Mouse (Mus musculus): ENCODE data around the gene Ccr7. TPM values are rescaled to one million over a fixed set of nuclear protein-coding genes. Genes with fewer than 3 reads are reported as not detected.

Ccr7 gene
- 390 TPM for polyA plus RNA-seq (2017; shearing (Covaris generic))

DNA sequence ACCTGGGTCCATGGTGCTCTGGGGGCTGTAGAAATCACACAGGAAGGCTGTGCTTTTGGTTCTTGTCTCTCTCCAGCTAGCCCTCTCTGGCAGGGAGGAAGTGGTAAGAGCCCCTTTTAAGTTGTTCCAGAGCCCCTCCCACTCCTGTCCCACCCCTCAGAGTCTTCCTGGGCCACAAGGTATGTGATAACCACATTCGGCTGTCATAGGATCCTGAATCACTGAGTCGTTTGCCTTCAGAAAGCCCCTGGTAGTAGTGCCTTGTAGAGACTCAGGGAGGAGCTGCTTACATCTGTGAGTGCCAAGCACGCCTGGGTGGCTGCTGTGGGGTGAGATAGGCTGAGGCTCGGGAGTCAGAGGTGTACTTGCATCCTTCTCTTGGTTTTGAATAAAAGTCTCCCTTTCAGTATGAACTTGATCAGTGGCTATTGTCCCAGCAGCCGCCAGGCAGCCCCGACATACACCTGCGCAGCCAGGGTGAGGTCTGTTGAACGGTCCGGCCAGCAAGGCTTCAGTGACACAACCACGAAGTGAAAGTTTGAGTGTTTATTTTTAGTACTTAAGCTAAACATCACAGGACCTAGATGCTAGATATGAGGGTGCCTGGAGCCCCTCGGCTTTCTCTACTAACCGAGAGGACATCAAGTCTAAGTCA lies at the start of gene Ccr7:
TSS of gene Ccr7 (minus strand) at position 91 of the 655 bp plus-strand sequence.

Other genes starting within 250 kb of the Ccr7 start
- gene Cdc6, start 247.3 kb downstream of the Ccr7 start, polyA plus RNA-seq (2017; shearing (Covaris generic)) = 6.7 TPM
- 48.0 TPM for gene Rara, start 227.3 kb downstream of the Ccr7 start, polyA plus RNA-seq (2017; shearing (Covaris generic))
- gene Gjd3, start 172.1 kb downstream of the Ccr7 start, polyA plus RNA-seq (2017; shearing (Covaris generic)) = not detected
- 33.4 TPM for gene Top2a, start 130.9 kb downstream of the Ccr7 start, polyA plus RNA-seq (2017; shearing (Covaris generic))
- gene Igfbp4, start 113.8 kb downstream of the Ccr7 start, polyA plus RNA-seq (2017; shearing (Covaris generic)) = 20.6 TPM
- gene Tns4, start 65.8 kb downstream of the Ccr7 start, polyA plus RNA-seq (2017; shearing (Covaris generic)) = 0.13 TPM
- 205 TPM for gene Smarce1, start 75.9 kb upstream of the Ccr7 start, polyA plus RNA-seq (2017; shearing (Covaris generic))
- 1.2 TPM for gene Krt222, start 89.0 kb upstream of the Ccr7 start, polyA plus RNA-seq (2017; shearing (Covaris generic))
- not detected for gene Krt24, start 130.2 kb upstream of the Ccr7 start, polyA plus RNA-seq (2017; shearing (Covaris generic))
- gene Krt25, start 167.9 kb upstream of the Ccr7 start, polyA plus RNA-seq (2017; shearing (Covaris generic)) = not detected
- not detected for gene Krt26, start 182.9 kb upstream of the Ccr7 start, polyA plus RNA-seq (2017; shearing (Covaris generic))
- gene Krt27, start 196.0 kb upstream of the Ccr7 start, polyA plus RNA-seq (2017; shearing (Covaris generic)) = not detected
- not detected for gene Krt28, start 219.8 kb upstream of the Ccr7 start, polyA plus RNA-seq (2017; shearing (Covaris generic))
- 12.6 TPM for gene Krt10, start 234.3 kb upstream of the Ccr7 start, polyA plus RNA-seq (2017; shearing (Covaris generic))